Mouse (Mus musculus) heart, adult 2 months (tissue): ENCODE measurements at regions not wholly inside any gene's neighbourhood (a gene's known extent, or its start where the extent isn't known, plus 50 kb on each side); places are given as distances from the start of the nearest gene placed in this dataset.

Experiments
- DNase-seq, 2 experiments: peaks; one replicate each; pipeline ENCODE4 v3.0.0; 2021
- H3K27ac ChIP-seq: fragments of 200-600 bp; 2 replicates; pipeline ENCODE4 v1.8.1; 2022
- H3K27me3 ChIP-seq: fragments of 200-500 bp; 2 replicates; pipeline ENCODE4 v1.6.1; 2012; ENCODE audit warnings: mild to moderate bottlenecking, low read length, inconsistent platforms, mixed read lengths; ENCODE audit not compliant: control insufficient read depth, insufficient read depth
- H3K36me3 ChIP-seq: fragments of 200-500 bp; 2 replicates; pipeline ENCODE4 v1.6.1; 2012; ENCODE audit warnings: low read length, inconsistent platforms; ENCODE audit not compliant: control insufficient read depth, insufficient read depth
- H3K4me1 ChIP-seq: fragments of 200-500 bp; 2 replicates; pipeline ENCODE4 v1.6.1; 2011; ENCODE audit warnings: low read length; ENCODE audit not compliant: control insufficient read depth, insufficient read depth
- H3K4me3 ChIP-seq: fragments of 200-600 bp; 2 replicates; pipeline ENCODE4 v1.8.1; 2022
- H3K79me2 ChIP-seq: fragments of 200-500 bp; replicated peaks from 2 replicates; pipeline ENCODE4 v1.6.1; 2012; ENCODE audit warnings: mild to moderate bottlenecking, inconsistent platforms, low read length, moderate library complexity, mixed read lengths; ENCODE audit not compliant: control insufficient read depth, insufficient read depth
- H3K9ac ChIP-seq: fragments of 200-500 bp; 2 replicates; pipeline ENCODE4 v1.6.1; 2012; ENCODE audit warnings: low read depth, mild to moderate bottlenecking, control low read depth, inconsistent platforms, low read length, mixed read lengths
- CTCF ChIP-seq: fragments of 200-600 bp; IDR thresholded peaks from 2 replicates; pipeline ENCODE4 v1.8.1; 2022; ENCODE audit warnings: antibody characterized with exemption, mild to moderate bottlenecking, moderate library complexity
- EP300 ChIP-seq: fragments of 200-500 bp; IDR thresholded peaks from 2 replicates; pipeline ENCODE4 v1.6.1; 2011; ENCODE audit warnings: low read depth, low read length, control low read depth; ENCODE audit not compliant: insufficient read depth
- POLR2A ChIP-seq: fragments of 200-500 bp; IDR thresholded peaks from 2 replicates; pipeline ENCODE4 v1.6.1; 2011; ENCODE audit warnings: mild to moderate bottlenecking, low read depth, low read length, control low read depth; ENCODE audit not compliant: insufficient read depth
- WGBS: fragments of 180-500 bp; shearing (Covaris S2); methylation state at CpG from one replicate; pipeline ENCODE4 v1.1.7; 2018; 5-methylcytosine and 5-hydroxymethylcytosine counted together
- intact Hi-C: fragments of 180-260 bp; cut with DNase I; formaldehyde crosslinking; loops from one replicate; pipeline ENCODE4 v1.15.1; 2025

GRCm38 (mm10) chr13:73033055-73033454 lies 227.2 kb upstream of the Irx4 start:
- Histone ChIP-seq H3K27ac (no peak overlapping the region), H3K9ac (no peak overlapping the region), H3K79me2 (no peaks in the 10 kb centered on the region), H3K36me3 (no peaks in the 10 kb centered on the region), H3K27me3 (no peaks in the 10 kb centered on the region), H3K4me3 (no peak overlapping the region), H3K4me1 (no peaks in the 10 kb centered on the region)
- TF ChIP-seq CTCF (peak; percentile 74), EP300 (no peak)
- DNase-seq = peak; percentile 14 to 45
- intact Hi-C loops = loop anchor here (2.0 to 5.0 kb wide), 2 partner anchors 1076 to 1928 kb away; no protein-coding TSS in a partner anchor
- WGBS = 39% methylated on average over 3 of the region's 3 CpGs

GRCm38 (mm10) chr13:73034065-73034831 lies 226.0 kb upstream of the Irx4 start:
- H3K36me3 ChIP-seq = no peaks in the 10 kb centered on the region
- intact Hi-C loops = loop anchor here (5.0 kb wide), 1 partner anchor 1077 kb away; no protein-coding TSS in a partner anchor
- no peaks in the 10 kb centered on the region for H3K27me3 ChIP-seq
- WGBS = 34% methylated on average over 10 of the region's 10 CpGs
- TF ChIP-seq POLR2A (no peak), EP300 (no peak), CTCF (no peak)
- no peaks in the 10 kb centered on the region for H3K79me2 ChIP-seq
- no peak overlapping the region for H3K4me3 ChIP-seq
- no peaks in the 10 kb centered on the region for H3K4me1 ChIP-seq
- DNase-seq = no peak
- H3K9ac ChIP-seq = no peak overlapping the region
- no peak overlapping the region for H3K27ac ChIP-seq

- no peaks in the 10 kb centered on the region for H3K27me3 ChIP-seq
- H3K36me3 ChIP-seq = no peaks in the 10 kb centered on the region
- TF ChIP-seq EP300 = no peak
- no peak for TF ChIP-seq POLR2A
- no peak for TF ChIP-seq CTCF
- no peak overlapping the region for H3K27ac ChIP-seq
- WGBS = 81% methylated on average over 10 of the region's 10 CpGs
- no peak overlapping the region for H3K9ac ChIP-seq
- H3K4me1 ChIP-seq = no peaks in the 10 kb centered on the region
- intact Hi-C loops = loop anchor here (5.0 kb wide), 1 partner anchor 1078 kb away; no protein-coding TSS in a partner anchor
- no peak overlapping the region for H3K4me3 ChIP-seq
- DNase-seq = no peak
- H3K79me2 ChIP-seq = no peaks in the 10 kb centered on the region
These were observed 225.4 kb upstream of the Irx4 start for GRCm38 (mm10) chr13:73034886-73035285.

GRCm38 (mm10) chr13:73035336-73035940 lies 224.8 kb upstream of the Irx4 start:
- intact Hi-C loops = no loop called here
- TF ChIP-seq EP300 = no peak
- no peak for TF ChIP-seq POLR2A
- no peak for TF ChIP-seq CTCF
- no peaks in the 10 kb centered on the region for H3K4me1 ChIP-seq
- DNase-seq = no peak
- H3K27ac ChIP-seq = no peak overlapping the region
- no peaks in the 10 kb centered on the region for H3K79me2 ChIP-seq
- H3K4me3 ChIP-seq = no peak overlapping the region
- no peaks in the 10 kb centered on the region for H3K36me3 ChIP-seq
- no peaks in the 10 kb centered on the region for H3K27me3 ChIP-seq
- H3K9ac ChIP-seq = no peak overlapping the region
- 56% methylated on average over 2 of the region's 2 CpGs for WGBS

GRCm38 (mm10) chr13:73039731-73040130 lies 220.5 kb upstream of the Irx4 start:
- H3K27me3 ChIP-seq = no peaks in the 10 kb centered on the region
- no peaks in the 10 kb centered on the region for H3K79me2 ChIP-seq
- TF ChIP-seq POLR2A = no peak
- no peak for TF ChIP-seq CTCF
- no peak for TF ChIP-seq EP300
- no peak overlapping the region for H3K4me3 ChIP-seq
- intact Hi-C loops = no loop called here
- WGBS = 73% methylated on average over 5 of the region's 5 CpGs
- no peak overlapping the region for H3K9ac ChIP-seq
- no peaks in the 10 kb centered on the region for H3K4me1 ChIP-seq
- H3K27ac ChIP-seq = no peak overlapping the region
- no peaks in the 10 kb centered on the region for H3K36me3 ChIP-seq
- DNase-seq = no peak

GRCm38 (mm10) chr13:73041233-73042040 lies 218.8 kb upstream of the Irx4 start:
- no peaks in the 10 kb centered on the region for H3K79me2 ChIP-seq
- no peaks in the 10 kb centered on the region for H3K27me3 ChIP-seq
- WGBS = 65% methylated on average over 14 of the region's 14 CpGs
- H3K9ac ChIP-seq = no peak overlapping the region
- TF ChIP-seq POLR2A = no peak
- TF ChIP-seq EP300 = no peak
- TF ChIP-seq CTCF = no peak
- DNase-seq = no peak
- intact Hi-C loops = no loop called here
- H3K36me3 ChIP-seq = no peaks in the 10 kb centered on the region
- no peak overlapping the region for H3K27ac ChIP-seq
- no peak overlapping the region for H3K4me3 ChIP-seq
- H3K4me1 ChIP-seq = no peaks in the 10 kb centered on the region
